Mouse (Mus musculus) embryonic facial prominence, embryonic 12.5 days (tissue): ENCODE measurements around the gene Orai3. TPM values are rescaled to one million over a fixed set of nuclear protein-coding genes. Genes with fewer than 3 reads are reported as not detected.
"Not testable (repeated sequence)": the region's sequence is repeated elsewhere in the genome, so short reads cannot be mapped to it uniquely, and the experiment has no call there.

Source experiments
- ATAC-seq: fragments of 200-750 bp; cut with Nextera tagmentation; 2 replicates; pipeline ENCODE4 v1.8.0; 2017; ENCODE audit not compliant: insufficient number of reproducible peaks, insufficient read depth, low FRiP score, low TSS enrichment
- H3K27ac ChIP-seq: fragments of 300-500 bp; sonication (generic); 2 replicates; pipeline ENCODE4 v1.5.1; 2016; ENCODE audit warnings: mild to moderate bottlenecking
- H3K27me3 ChIP-seq: fragments of 300-500 bp; sonication (generic); 2 replicates; pipeline ENCODE4 v1.6.1; 2016; ENCODE audit warnings: mild to moderate bottlenecking, moderate library complexity
- H3K36me3 ChIP-seq: fragments of 300-500 bp; sonication (generic); 2 replicates; pipeline ENCODE4 v1.6.1; 2016; ENCODE audit warnings: mild to moderate bottlenecking
- H3K4me1 ChIP-seq: fragments of 300-500 bp; sonication (generic); 2 replicates; pipeline ENCODE4 v1.6.1; 2016
- H3K4me2 ChIP-seq: fragments of 300-500 bp; sonication (generic); replicated peaks from 2 replicates; pipeline ENCODE4 v1.6.1; 2016; ENCODE audit warnings: mild to moderate bottlenecking, moderate library complexity
- H3K4me3 ChIP-seq: fragments of 300-500 bp; sonication (generic); 2 replicates; pipeline ENCODE4 v1.5.1; 2016; ENCODE audit warnings: mild to moderate bottlenecking
- H3K9ac ChIP-seq: fragments of 300-500 bp; sonication (generic); 2 replicates; pipeline ENCODE4 v1.6.1; 2016; ENCODE audit warnings: mild to moderate bottlenecking, moderate library complexity
- H3K9me3 ChIP-seq: fragments of 300-500 bp; sonication (generic); 2 replicates; pipeline ENCODE4 v1.6.1; 2016; ENCODE audit warnings: mild to moderate bottlenecking, moderate library complexity
- WGBS: fragments of 180-500 bp; shearing (Covaris S2); methylation state at CpG from one replicate; pipeline ENCODE4 v1.1.7; 2016; 5-methylcytosine and 5-hydroxymethylcytosine counted together
- polyA plus RNA-seq: library from polyadenylated mRNA; unstranded; fragments of >200 nt; fragmentation: Nextera tagmentation; extraction: Ambion mirVana; gene quantifications from 2 replicates; pipeline ENCODE4 v1.2.1, GENCODE M21; 2016

The Orai3 gene
- polyA plus RNA-seq: 16.7 and 17.5 TPM in 2 replicates

- H3K4me3 ChIP-seq: peak within 1 kb of the TSS; percentile 64
- ATAC-seq: peak; percentile 54
- WGBS: under 1% methylated on average over 24 of the region's 24 CpGs
- no peaks in the 10 kb centered on the region for H3K9me3 ChIP-seq
- peak within 1 kb of the TSS; percentile 80 for H3K9ac ChIP-seq
- H3K4me2 ChIP-seq: peak within 1 kb of the TSS; percentile 88
- peak within 1 kb of the TSS; percentile 93 for H3K27ac ChIP-seq
- H3K4me1 ChIP-seq: peaks cover 25% of the 10 kb centered on the region
- H3K27me3 ChIP-seq: no peaks in the 10 kb centered on the region
- peaks cover 33% of the 10 kb centered on the region for H3K36me3 ChIP-seq
These were observed at the start of gene Orai3 for GRCm38 (mm10) chr7:127769651-127770038. TSS of gene Orai3 (plus strand) at chr7:127769815.

GRCm38 (mm10) chr7:127725490-127725889 is 44.1 kb upstream of the Orai3 start:
- WGBS: 32% methylated on average over 2 of the region's 2 CpGs
- Histone ChIP-seq H3K36me3 (no peaks in the 10 kb centered on the region), H3K4me2 (no peak overlapping the region), H3K4me3 (no peak overlapping the region), H3K27me3 (no peaks in the 10 kb centered on the region), H3K9me3 (no peaks in the 10 kb centered on the region), H3K27ac (no peak overlapping the region), H3K9ac (no peak overlapping the region), H3K4me1 (no peaks in the 10 kb centered on the region)
- no peak for ATAC-seq

DNA sequence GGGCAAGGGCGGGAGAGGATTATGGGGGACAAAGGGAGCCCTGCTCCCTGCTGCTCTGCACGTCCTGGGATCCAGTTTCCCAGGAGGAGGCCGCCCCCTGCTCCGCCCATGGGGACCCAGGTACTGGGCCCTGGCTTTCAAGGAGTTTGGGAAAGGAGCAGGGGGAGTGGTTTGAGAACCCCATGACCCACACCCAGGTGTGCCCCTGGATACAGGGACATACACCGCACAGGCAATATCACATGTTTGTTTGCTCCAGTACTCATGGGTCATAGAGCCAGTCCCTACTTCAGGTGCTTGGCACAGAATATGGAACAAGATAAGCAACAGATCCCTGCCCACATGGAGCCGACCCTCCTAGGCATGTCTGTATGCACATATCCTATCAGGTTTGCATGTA is 43.7 kb upstream of the Orai3 start:
- no peak overlapping the region for H3K4me3 ChIP-seq
- no peaks in the 10 kb centered on the region for H3K9me3 ChIP-seq
- no peaks in the 10 kb centered on the region for H3K36me3 ChIP-seq
- ATAC-seq: 0 out of 2 replicates have a peak, but pooled peaks have one; percentile 22
- H3K9ac ChIP-seq: no peak overlapping the region
- no peak overlapping the region for H3K4me2 ChIP-seq
- H3K27ac ChIP-seq: no peak overlapping the region
- WGBS: 41% methylated on average over 6 of the region's 6 CpGs
- no peaks in the 10 kb centered on the region for H3K4me1 ChIP-seq
- no peaks in the 10 kb centered on the region for H3K27me3 ChIP-seq

GRCm38 (mm10) chr7:127727898-127728297 is 41.7 kb upstream of the Orai3 start:
- H3K4me2 ChIP-seq: no peak overlapping the region
- H3K4me1 ChIP-seq: no peaks in the 10 kb centered on the region
- WGBS: 82% methylated on average over 7 of the region's 7 CpGs

GRCm38 (mm10) chr7:127730170-127730569 is 39.4 kb upstream of the Orai3 start:
- H3K9me3 ChIP-seq: no peaks in the 10 kb centered on the region
- WGBS: 67% methylated on average over 4 of the region's 4 CpGs
- no peaks in the 10 kb centered on the region for H3K36me3 ChIP-seq
- H3K4me1 ChIP-seq: no peaks in the 10 kb centered on the region
- H3K4me3 ChIP-seq: no peak overlapping the region
- ATAC-seq: no peak
- H3K4me2 ChIP-seq: no peak overlapping the region
- no peak overlapping the region for H3K27ac ChIP-seq
- H3K9ac ChIP-seq: no peak overlapping the region
- no peaks in the 10 kb centered on the region for H3K27me3 ChIP-seq

More at GRCm38 (mm10) chr7:127727898-127728297, 41.7 kb upstream of the Orai3 start:
- Histone ChIP-seq H3K36me3 (no peaks in the 10 kb centered on the region), H3K27me3 (no peaks in the 10 kb centered on the region), H3K27ac (no peak overlapping the region), H3K4me3 (no peak overlapping the region), H3K9me3 (no peaks in the 10 kb centered on the region), H3K9ac (no peak overlapping the region)
- no peak for ATAC-seq

- H3K27me3 ChIP-seq, ATAC-seq, H3K9ac ChIP-seq, H3K27ac ChIP-seq, H3K4me2 ChIP-seq, H3K36me3 ChIP-seq, H3K4me1 ChIP-seq, H3K4me3 ChIP-seq, H3K9me3 ChIP-seq: not testable (repeated sequence)
- 100% methylated on average over 1 of the region's 5 CpGs for WGBS
These were observed 37.5 kb upstream of the Orai3 start, which contains the start of gene Ctf2 for GRCm38 (mm10) chr7:127732066-127732465. TSS of gene Ctf2 (minus strand) at chr7:127732166.

DNA sequence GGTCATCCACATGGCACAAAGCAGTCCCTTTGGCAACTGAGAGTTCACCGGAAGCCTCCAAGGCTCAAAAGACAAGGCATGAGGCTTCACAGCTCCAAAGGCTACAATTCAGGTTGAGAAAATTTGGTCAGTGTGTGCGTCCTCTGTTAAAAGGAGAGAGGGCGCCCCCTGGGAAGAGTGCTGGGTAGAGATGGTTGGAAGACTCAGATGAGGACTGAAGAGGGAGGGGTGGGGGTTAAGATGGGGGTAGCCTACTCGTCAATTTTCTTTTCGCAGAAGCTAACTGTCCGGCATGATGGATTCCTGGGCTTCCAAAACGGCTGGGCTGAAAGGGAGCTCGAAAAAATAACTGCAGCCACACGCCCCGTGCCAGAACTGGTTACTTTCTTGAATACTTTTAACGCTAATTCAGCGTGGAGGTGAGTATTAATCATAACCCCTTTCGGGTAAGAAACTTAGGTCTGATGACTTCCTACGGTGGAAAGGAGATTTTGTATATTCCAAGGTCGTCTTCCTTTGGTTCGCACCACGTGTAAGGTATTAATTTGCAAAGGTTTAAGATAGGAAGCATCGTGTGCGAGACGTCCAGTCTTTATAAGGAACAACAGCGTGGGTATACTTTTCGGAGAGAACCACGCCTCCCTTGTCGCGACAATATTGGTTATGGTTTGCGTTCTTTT is 25.1 kb upstream of the Orai3 start, which contains the start of gene Fbxl19:
Fbxl19 (plus strand) TSS at position 178 of the 680 bp plus-strand sequence.
- H3K4me3 ChIP-seq: peak within 1 kb of the TSS; percentile 86
- peaks cover 20% of the 10 kb centered on the region for H3K4me1 ChIP-seq
- peak within 1 kb of the TSS; percentile 93 for H3K27ac ChIP-seq
- WGBS: under 1% methylated on average over 26 of the region's 26 CpGs
- ATAC-seq: no peak
- H3K9ac ChIP-seq: peak within 1 kb of the TSS; percentile 91
- H3K27me3 ChIP-seq: no peaks in the 10 kb centered on the region
- H3K4me2 ChIP-seq: peak within 1 kb of the TSS; percentile 83
- H3K36me3 ChIP-seq: peaks cover 15% of the 10 kb centered on the region
- no peaks in the 10 kb centered on the region for H3K9me3 ChIP-seq

DNA sequence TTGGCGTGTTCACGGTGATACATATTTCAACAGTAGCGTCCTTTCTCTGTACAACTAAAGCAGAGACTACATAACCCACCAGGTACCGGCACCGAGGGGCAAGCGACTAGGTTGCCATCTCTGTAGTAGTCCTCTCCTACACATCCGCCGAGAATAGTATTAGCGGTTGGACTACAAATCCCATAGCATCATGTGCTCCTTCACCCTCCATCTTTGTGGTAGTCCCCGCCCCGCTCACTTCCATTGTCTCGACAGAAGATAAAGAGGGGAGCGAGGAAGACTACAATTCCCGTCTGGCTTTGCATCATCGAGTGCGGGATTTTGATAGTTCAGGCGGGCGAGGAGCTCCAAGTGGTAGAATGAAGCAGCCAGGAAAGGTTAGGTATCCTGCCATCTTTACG is 24.4 kb upstream of the Orai3 start:
- peaks cover 23% of the 10 kb centered on the region for H3K36me3 ChIP-seq
- ATAC-seq: peak; percentile 87
- H3K27ac ChIP-seq: peak overlapping the region; percentile 93
- WGBS: under 1% methylated on average over 19 of the region's 19 CpGs
- no peaks in the 10 kb centered on the region for H3K27me3 ChIP-seq
- H3K4me2 ChIP-seq: peak overlapping the region; percentile 83
- H3K4me3 ChIP-seq: peak overlapping the region; percentile 86
- peak overlapping the region; percentile 91 for H3K9ac ChIP-seq
- H3K4me1 ChIP-seq: peaks cover 20% of the 10 kb centered on the region
- no peaks in the 10 kb centered on the region for H3K9me3 ChIP-seq

DNA sequence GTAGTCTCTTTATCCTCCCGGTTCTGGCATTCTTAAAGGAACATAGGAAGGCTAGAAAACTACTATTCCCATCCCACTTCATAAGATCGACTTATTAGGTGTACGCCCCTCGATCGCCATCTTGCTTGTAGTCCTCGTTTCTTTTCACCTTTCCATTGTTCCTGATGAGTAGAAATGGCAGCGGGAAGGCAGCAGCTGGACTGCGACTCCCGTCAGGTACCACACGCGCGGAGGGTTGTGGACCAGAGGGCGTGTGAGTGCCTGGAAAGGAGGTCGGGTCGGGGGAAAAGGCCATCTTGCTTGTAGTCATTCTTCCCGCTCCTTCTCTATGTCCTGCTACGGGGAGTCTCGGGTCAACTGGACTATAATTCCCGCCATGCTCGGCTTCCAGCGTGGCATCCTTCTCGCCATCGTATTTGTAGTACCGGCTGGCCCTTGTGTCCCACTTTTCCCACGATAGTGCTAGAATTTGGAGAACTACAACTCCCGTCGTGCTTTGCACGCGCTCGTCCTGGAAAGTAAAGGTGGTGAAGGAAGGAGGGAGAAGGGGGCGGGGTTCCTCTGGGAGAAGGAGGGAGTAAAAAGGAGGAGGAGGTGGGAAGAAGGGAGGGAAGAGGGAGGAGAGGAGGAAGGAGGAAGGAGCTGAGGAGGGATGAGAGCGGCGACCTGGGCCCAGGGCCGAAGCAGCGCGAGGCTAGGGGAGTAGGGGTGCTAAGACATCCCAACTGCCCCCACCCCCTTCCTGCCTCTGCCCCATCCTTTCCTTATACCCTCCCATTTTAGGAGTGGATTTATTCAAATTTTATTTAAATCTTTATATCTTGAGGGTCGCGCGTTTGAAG is 23.7 kb upstream of the Orai3 start:
- Histone ChIP-seq H3K9ac (peak overlapping the region; percentile 91), H3K27me3 (no peaks in the 10 kb centered on the region), H3K4me2 (peak overlapping the region; percentile 83), H3K4me1 (peaks cover 20% of the 10 kb centered on the region), H3K4me3 (peak overlapping the region; percentile 86), H3K36me3 (peaks cover 29% of the 10 kb centered on the region), H3K9me3 (no peaks in the 10 kb centered on the region), H3K27ac (peak overlapping the region; percentile 93)
- WGBS: under 1% methylated on average over 39 of the region's 39 CpGs
- peak; percentile 79 for ATAC-seq

DNA sequence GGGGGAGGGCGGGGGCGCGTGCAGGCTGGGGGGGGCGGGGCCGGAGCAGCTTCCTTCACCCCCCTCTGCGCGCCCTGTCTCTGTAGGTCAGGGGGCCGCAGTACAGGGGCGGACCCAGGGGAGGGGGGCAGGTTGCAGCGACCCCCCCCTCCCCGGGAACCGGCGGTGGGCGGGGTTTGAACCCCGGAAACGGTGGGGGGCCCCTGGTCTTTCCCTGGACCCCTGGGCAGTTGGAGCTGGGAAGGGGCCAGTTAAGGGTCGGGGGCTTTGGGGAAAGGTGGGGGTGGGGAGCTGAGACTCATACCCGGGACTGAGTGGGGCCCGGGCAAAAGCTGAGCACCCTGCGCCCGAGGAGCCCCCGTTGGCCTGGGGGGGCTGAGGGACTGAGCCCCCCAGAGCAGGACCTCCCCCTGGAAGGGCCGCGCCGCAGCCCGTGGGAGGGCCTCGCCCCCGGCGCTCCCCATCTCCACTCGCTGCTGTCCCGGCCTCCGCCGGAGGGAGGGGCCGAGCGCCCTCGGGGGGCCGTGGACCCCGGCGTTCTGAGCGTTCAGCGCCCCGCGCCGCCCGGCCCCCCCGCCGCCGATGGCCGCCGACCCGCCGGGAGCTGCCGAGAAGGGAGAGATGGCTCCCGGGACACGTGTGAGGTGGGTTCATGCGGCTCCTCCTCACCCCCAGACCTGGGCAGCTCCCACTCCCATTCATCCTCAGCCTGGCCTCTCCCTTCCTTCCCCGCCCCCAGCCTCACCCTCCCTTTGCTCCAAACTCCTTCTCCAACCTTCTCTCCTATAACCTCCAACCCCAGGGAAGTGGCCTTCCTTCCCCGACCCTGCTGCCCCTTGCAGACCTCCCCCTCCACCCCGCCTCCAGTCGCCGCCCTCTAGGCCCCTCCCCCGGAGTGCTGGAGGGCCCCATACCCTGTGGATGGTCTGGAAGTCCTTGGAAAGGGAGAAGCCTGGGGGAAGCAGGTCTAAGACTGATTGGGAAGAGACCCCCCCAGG is 22.8 kb upstream of the Orai3 start:
- H3K4me1 ChIP-seq: peaks cover 20% of the 10 kb centered on the region
- peak overlapping the region; percentile 91 for H3K9ac ChIP-seq
- H3K9me3 ChIP-seq: no peaks in the 10 kb centered on the region
- under 1% methylated on average over 36 of the region's 62 CpGs for WGBS
- peaks cover 38% of the 10 kb centered on the region for H3K36me3 ChIP-seq
- no peak for ATAC-seq
- peak overlapping the region; percentile 93 for H3K27ac ChIP-seq
- H3K4me2 ChIP-seq: peak overlapping the region; percentile 83
- peak overlapping the region; percentile 86 for H3K4me3 ChIP-seq
- H3K27me3 ChIP-seq: no peaks in the 10 kb centered on the region
